Comparison of ENCODE assay signal across 25 mouse cellular contexts in the genomic region with DNA sequence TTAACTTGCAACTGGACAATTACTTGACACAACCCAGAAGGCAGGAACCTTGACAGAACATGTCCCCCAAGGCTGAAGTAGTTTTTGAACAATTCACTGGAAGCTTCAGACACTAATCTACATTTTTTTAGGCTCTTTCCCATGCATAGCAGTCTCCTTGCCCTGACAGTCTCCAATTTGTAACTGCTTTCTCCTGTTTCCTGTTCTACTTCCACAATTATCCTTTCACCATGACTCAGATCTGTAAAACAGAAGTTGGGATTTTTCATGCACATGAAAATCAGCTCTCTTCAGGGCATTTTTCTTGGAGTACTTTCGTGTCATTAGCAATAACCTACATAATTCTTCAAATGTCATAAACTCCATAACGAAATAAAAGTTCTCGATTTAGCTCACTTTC.
"Had no signal": no experiment of that assay in that cellular context is flagged by ENCODE, and none has a peak within 500 bp of the region (broad histone marks: within the 10 kb centered on the region; RNA-seq: fewer than 3 reads in every experiment).

No protein-coding gene starts in this region.

- H3K4me3 ChIP-seq: gastrocnemius, adult 2 months; heart, adult 2 months; heart, embryonic 13.5 days; heart, embryonic 15.5 days; hindbrain, embryonic 13.5 days; hindbrain, embryonic 15.5 days; left cerebral cortex, adult 2 months; limb, embryonic 10.5 days; limb, embryonic 12.5 days; liver, embryonic 13.5 days had no signal

- H3K4me2 ChIP-seq: heart, embryonic 11.5 days; heart, embryonic 13.5 days; heart, embryonic 15.5 days; hindbrain, embryonic 13.5 days; hindbrain, embryonic 15.5 days; limb, embryonic 12.5 days; liver, embryonic 11.5 days; liver, embryonic 13.5 days had no signal

- DNase-seq: gastrocnemius, adult 2 months; gastrocnemius, postnatal 10 days; gastrocnemius, postnatal 25 days; heart, adult 11 months; heart, adult 2 months; heart, postnatal 14 days; heart, postnatal 36 days; kidney, adult 11 months; kidney, adult 8-10 months; kidney, postnatal 14 days; kidney, postnatal 36 days; layer of hippocampus, adult 9-11 months; liver; liver, embryonic 13.5 days had no signal

- H3K36me3 ChIP-seq: heart, embryonic 13.5 days; heart, embryonic 15.5 days; hindbrain, embryonic 13.5 days; hindbrain, embryonic 15.5 days; limb, embryonic 10.5 days; limb, embryonic 12.5 days; liver, embryonic 13.5 days had no signal

- H3K27me3 ChIP-seq: heart, embryonic 13.5 days; heart, embryonic 15.5 days; hindbrain, embryonic 13.5 days; hindbrain, embryonic 15.5 days; limb, embryonic 12.5 days; liver, embryonic 13.5 days had no signal

- H3K4me1 ChIP-seq: heart, embryonic 13.5 days; heart, embryonic 15.5 days; hindbrain, embryonic 13.5 days; hindbrain, embryonic 15.5 days; limb, embryonic 10.5 days; limb, embryonic 12.5 days; liver, embryonic 13.5 days had no signal

- H3K9me3 ChIP-seq: heart, embryonic 13.5 days; heart, embryonic 15.5 days; hindbrain, embryonic 13.5 days; hindbrain, embryonic 15.5 days; limb, embryonic 10.5 days; limb, embryonic 12.5 days; liver, embryonic 13.5 days had no signal

- H3K9ac ChIP-seq: heart, embryonic 13.5 days; heart, embryonic 15.5 days; hindbrain, embryonic 13.5 days; hindbrain, embryonic 15.5 days; limb, embryonic 12.5 days; liver, embryonic 13.5 days had no signal

- ATAC-seq: hindbrain, postnatal 0 days; intestine, embryonic 16.5 days had no signal

- H3K27ac ChIP-seq: gastrocnemius, adult 2 months; heart, adult 2 months; heart, embryonic 13.5 days; heart, embryonic 15.5 days; hindbrain, embryonic 13.5 days; hindbrain, embryonic 15.5 days; hindbrain, postnatal 0 days; left cerebral cortex, adult 2 months; limb, embryonic 10.5 days; limb, embryonic 12.5 days; liver, embryonic 13.5 days had no signal
